Mouse (Mus musculus): Measurements from ENCODE around the gene Slc35f4. TPM values are rescaled to one million over a fixed set of nuclear protein-coding genes. Genes with fewer than 3 reads are reported as not detected.
"Not testable (repeated sequence)": the region's sequence is repeated elsewhere in the genome, so short reads cannot be mapped to it uniquely, and the experiment has no call there.

The Slc35f4 gene
- polyA plus RNA-seq, 1 experiment from 2014 or later, result 2.5 TPM

DNA sequence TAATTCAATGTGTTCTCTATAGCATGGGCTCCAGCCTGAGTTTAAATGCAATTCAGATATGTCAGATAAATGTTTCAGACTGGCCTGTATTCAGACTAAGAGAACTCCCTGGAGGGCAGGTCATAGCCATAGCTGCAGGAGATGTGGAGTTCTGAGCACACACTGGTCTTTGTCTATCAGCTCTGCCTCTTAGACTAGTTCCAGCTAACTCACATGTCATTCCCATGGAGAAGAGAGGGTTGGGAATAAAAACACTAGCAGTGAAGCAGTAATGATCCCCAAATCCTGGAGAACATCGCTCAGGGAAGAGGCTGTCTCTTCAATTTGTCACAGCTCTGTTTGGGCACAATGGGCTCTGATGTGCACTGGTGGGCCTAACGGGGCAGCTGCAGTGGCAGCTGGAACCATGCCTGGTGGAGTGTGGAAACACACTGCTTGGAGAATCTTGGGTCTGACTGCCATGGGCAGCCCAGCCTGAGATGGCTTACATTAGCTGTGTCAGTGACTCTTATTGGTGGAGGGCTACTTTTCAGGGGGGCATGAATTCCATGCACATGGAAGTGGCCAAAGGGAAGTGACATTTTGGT is 223.5 kb downstream of the Slc35f4 start:
- H3K27ac ChIP-seq, result no peak overlapping the region
- WGBS, result 68% methylated on average over 2 of the region's 2 CpGs
- H3K9me3 ChIP-seq, result no peaks in the 10 kb centered on the region
- H3K4me3 ChIP-seq, result no peak overlapping the region
- H3K4me2 ChIP-seq (replicated peaks), result no peak overlapping the region
- no peaks in the 10 kb centered on the region for H3K27me3 ChIP-seq (replicated peaks)
- H3K9ac ChIP-seq, result no peak overlapping the region
- H3K4me1 ChIP-seq, result no peaks in the 10 kb centered on the region
- no peaks in the 10 kb centered on the region for H3K36me3 ChIP-seq
- ATAC-seq (ENCODE audit: low FRiP score, low read depth), result no peak

- Histone ChIP-seq H3K36me3 (no peaks in the 10 kb centered on the region), H3K9me3 (no peaks in the 10 kb centered on the region), H3K9ac (no peak overlapping the region), H3K27ac (no peak overlapping the region), H3K4me2 (replicated peaks) (no peak overlapping the region), H3K27me3 (replicated peaks) (no peaks in the 10 kb centered on the region), H3K4me1 (no peaks in the 10 kb centered on the region), H3K4me3 (no peak overlapping the region)
- 45% methylated on average over 8 of the region's 8 CpGs for WGBS
- no peak for ATAC-seq (ENCODE audit: low FRiP score, low read depth)
Measured at GRCm38 (mm10) chr14:49300981-49301619, 224.7 kb downstream of the Slc35f4 start.

- WGBS, result 72% methylated on average over 8 of the region's 8 CpGs
- no peaks in the 10 kb centered on the region for H3K4me1 ChIP-seq
- H3K4me3 ChIP-seq, result no peak overlapping the region
- no peak overlapping the region for H3K27ac ChIP-seq
- no peak for ATAC-seq (ENCODE audit: low FRiP score, low read depth)
- H3K9me3 ChIP-seq, result no peaks in the 10 kb centered on the region
- H3K4me2 ChIP-seq (replicated peaks), result no peak overlapping the region
- no peaks in the 10 kb centered on the region for H3K36me3 ChIP-seq
- H3K27me3 ChIP-seq (replicated peaks), result no peaks in the 10 kb centered on the region
- no peak overlapping the region for H3K9ac ChIP-seq
Measured at GRCm38 (mm10) chr14:49300326-49300725, 225.5 kb downstream of the Slc35f4 start.

- no peaks in the 10 kb centered on the region for H3K36me3 ChIP-seq
Measured at GRCm38 (mm10) chr14:49293802-49294449, 231.9 kb downstream of the Slc35f4 start.

GRCm38 (mm10) chr14:49290029-49290745 is 235.7 kb downstream of the Slc35f4 start:
- H3K9me3 ChIP-seq, result no peaks in the 10 kb centered on the region
- peaks cover 6% of the 10 kb centered on the region; the same call in 1 of the 2 replicates for H3K4me1 ChIP-seq
- no peak overlapping the region for H3K27ac ChIP-seq
- WGBS, result 90% methylated on average over 3 of the region's 3 CpGs
- H3K9ac ChIP-seq, result no peak overlapping the region
- H3K36me3 ChIP-seq, result no peaks in the 10 kb centered on the region
- H3K27me3 ChIP-seq (replicated peaks), result no peaks in the 10 kb centered on the region
- ATAC-seq (ENCODE audit: low FRiP score, low read depth), result no peak
- no peak overlapping the region for H3K4me3 ChIP-seq
- H3K4me2 ChIP-seq (replicated peaks), result no peak overlapping the region

More at GRCm38 (mm10) chr14:49293802-49294449, 231.9 kb downstream of the Slc35f4 start:
- peak; percentile 77 for ATAC-seq (ENCODE audit: low FRiP score, low read depth)
- no peaks in the 10 kb centered on the region for H3K9me3 ChIP-seq
- H3K27ac ChIP-seq, result no peak overlapping the region
- no peak overlapping the region for H3K4me3 ChIP-seq
- H3K9ac ChIP-seq, result no peak overlapping the region
- WGBS, result 20% methylated on average over 4 of the region's 4 CpGs
- H3K27me3 ChIP-seq (replicated peaks), result no peaks in the 10 kb centered on the region
- no peak overlapping the region for H3K4me2 ChIP-seq (replicated peaks)
- peaks cover 6% of the 10 kb centered on the region; the same call in 1 of the 2 replicates for H3K4me1 ChIP-seq

DNA sequence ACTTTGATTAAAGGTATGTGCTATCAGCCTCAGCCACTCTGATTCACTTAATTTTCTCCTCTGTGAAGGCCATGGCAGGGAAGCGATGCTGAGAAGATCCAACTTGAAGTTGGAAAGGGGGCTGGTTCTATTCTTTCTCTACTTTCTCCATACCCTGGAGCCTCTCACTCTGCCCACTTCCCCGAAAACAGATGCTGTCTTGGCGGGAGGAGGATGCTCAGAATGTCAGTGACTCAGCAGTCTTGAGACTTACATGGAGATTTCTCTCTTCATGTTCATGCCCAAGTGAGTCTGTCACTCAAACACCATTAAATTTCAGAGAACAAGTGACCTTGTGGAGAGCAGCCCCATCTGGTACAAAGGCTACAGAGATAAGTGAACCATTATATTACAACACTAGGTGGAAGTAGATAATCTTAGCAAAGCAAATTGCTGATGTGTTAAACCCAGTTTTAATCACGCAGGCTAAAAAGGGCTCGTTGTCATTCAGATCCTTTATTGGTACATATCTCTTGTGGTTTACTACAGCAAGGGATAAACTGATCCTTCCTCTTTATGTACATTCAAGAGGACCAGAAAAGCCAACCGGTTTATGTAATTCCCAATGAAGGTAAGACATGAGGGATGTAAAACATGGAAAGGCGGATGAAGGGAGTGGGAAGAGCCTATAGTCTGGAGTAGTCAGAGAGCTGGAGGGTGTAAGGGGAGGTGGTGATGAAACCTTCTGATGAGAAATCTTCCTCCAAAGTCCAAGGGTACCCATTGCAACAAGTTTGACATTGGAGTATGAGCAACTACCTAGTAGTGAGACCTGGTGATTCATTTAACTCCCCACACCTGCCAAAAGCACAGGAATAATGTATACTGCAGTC is 241.8 kb downstream of the Slc35f4 start:
- Histone ChIP-seq H3K9me3 (no peaks in the 10 kb centered on the region), H3K27me3 (replicated peaks) (no peaks in the 10 kb centered on the region)
- WGBS, result 91% methylated on average over 7 of the region's 7 CpGs

GRCm38 (mm10) chr14:49278880-49279279 is 247.0 kb downstream of the Slc35f4 start:
- no peaks in the 10 kb centered on the region for H3K27me3 ChIP-seq (replicated peaks)
- no peak overlapping the region for H3K9ac ChIP-seq
- no peaks in the 10 kb centered on the region for H3K36me3 ChIP-seq
- no peak overlapping the region for H3K4me3 ChIP-seq
- no peak overlapping the region for H3K27ac ChIP-seq
- H3K4me1 ChIP-seq, result no peaks in the 10 kb centered on the region
- 83% methylated on average over 6 of the region's 6 CpGs for WGBS
- no peaks in the 10 kb centered on the region for H3K9me3 ChIP-seq
- H3K4me2 ChIP-seq (replicated peaks), result no peak overlapping the region
- no peak for ATAC-seq (ENCODE audit: low FRiP score, low read depth)

More for the DNA sequence above, 241.8 kb downstream of the Slc35f4 start:
- Histone ChIP-seq H3K36me3 (no peaks in the 10 kb centered on the region), H3K27ac (no peak overlapping the region), H3K9ac (no peak overlapping the region), H3K4me1 (no peaks in the 10 kb centered on the region), H3K4me3 (no peak overlapping the region), H3K4me2 (replicated peaks) (no peak overlapping the region)
- no peak for ATAC-seq (ENCODE audit: low FRiP score, low read depth)

- 89% methylated on average over 9 of the region's 9 CpGs for WGBS
- H3K9ac ChIP-seq; H3K4me1 ChIP-seq; ATAC-seq (ENCODE audit: low FRiP score, low read depth); H3K27ac ChIP-seq; H3K27me3 ChIP-seq (replicated peaks); H3K4me2 ChIP-seq (replicated peaks); H3K9me3 ChIP-seq; H3K36me3 ChIP-seq; H3K4me3 ChIP-seq: not testable (repeated sequence)
Measured at GRCm38 (mm10) chr14:49278479-49278878, 247.4 kb downstream of the Slc35f4 start.

- Histone ChIP-seq H3K9me3 (no peaks in the 10 kb centered on the region), H3K4me3 (no peak overlapping the region), H3K27me3 (replicated peaks) (no peaks in the 10 kb centered on the region), H3K4me1 (no peaks in the 10 kb centered on the region), H3K4me2 (replicated peaks) (no peak overlapping the region), H3K36me3 (no peaks in the 10 kb centered on the region), H3K27ac (no peak overlapping the region), H3K9ac (no peak overlapping the region)
- no peak for ATAC-seq (ENCODE audit: low FRiP score, low read depth)
- 70% methylated on average over 3 of the region's 3 CpGs for WGBS
Measured at GRCm38 (mm10) chr14:49277642-49278041, 248.2 kb downstream of the Slc35f4 start.

DNA sequence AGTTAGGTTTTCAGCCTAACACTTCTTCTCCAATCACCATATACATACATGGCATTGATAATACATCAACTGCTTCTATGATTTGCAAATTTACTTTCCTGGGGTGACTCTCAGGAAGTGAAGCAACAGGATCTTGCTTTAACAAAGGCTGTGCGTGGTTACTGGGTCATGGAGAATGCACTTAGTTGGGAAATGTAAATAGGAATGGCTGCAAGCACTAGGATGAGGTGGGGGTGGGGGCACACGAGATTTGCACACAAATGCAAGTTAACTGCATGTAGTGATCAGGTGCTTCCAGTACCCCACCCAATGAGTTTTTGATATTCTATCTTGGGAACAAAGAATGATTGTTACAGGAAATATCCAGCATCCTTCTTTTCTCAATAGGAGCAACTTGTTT is 250.5 kb downstream of the Slc35f4 start:
- ATAC-seq (ENCODE audit: low FRiP score, low read depth), result no peak

DNA sequence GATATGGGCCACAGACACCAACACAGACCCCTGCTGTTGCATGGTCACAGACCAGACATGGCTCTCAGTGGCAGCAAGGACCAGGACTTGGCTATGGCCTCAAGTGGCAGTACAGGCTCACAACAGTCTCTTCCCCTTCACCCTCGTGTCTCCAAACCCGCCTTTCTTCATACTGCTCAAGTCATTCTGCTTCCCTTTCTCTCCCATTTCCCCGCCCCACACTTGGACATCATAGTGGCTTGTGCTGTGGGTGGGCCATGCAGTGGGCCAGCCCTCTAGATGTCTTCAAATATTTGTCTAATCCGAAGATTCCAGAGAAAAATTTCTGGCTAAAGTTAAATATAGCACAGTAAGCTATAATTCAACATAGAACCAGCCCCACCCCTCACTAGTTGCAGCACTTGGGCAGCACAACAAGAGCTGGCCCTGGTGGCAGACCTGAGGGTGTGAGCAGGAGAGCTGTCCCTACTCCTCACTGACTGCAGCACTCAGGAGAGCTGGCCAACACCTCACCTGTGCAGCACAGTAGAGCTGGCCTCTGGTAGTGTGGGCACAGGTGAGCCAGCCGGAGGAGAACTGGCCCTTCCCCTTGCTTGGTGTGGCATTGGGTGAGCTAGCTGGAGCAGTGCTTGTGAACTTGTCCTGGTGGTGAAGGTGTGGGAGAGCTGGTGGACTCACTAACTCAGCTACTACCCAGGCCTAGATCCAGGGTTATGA is 260.4 kb downstream of the Slc35f4 start:
- no peaks in the 10 kb centered on the region for H3K4me1 ChIP-seq
- H3K36me3 ChIP-seq, result no peaks in the 10 kb centered on the region
- H3K4me3 ChIP-seq, result no peak overlapping the region
- no peaks in the 10 kb centered on the region for H3K9me3 ChIP-seq
- no peak overlapping the region for H3K4me2 ChIP-seq (replicated peaks)
- 78% methylated on average over 5 of the region's 5 CpGs for WGBS
- H3K27me3 ChIP-seq (replicated peaks), result no peaks in the 10 kb centered on the region
- ATAC-seq (ENCODE audit: low FRiP score, low read depth), result no peak
- no peak overlapping the region for H3K9ac ChIP-seq
- no peak overlapping the region for H3K27ac ChIP-seq

More for the DNA sequence above, 250.5 kb downstream of the Slc35f4 start:
- H3K4me1 ChIP-seq, result no peaks in the 10 kb centered on the region
- 42% methylated on average over 2 of the region's 2 CpGs for WGBS
- H3K36me3 ChIP-seq, result no peaks in the 10 kb centered on the region
- H3K4me2 ChIP-seq (replicated peaks), result no peak overlapping the region
- H3K4me3 ChIP-seq, result no peak overlapping the region
- no peak overlapping the region for H3K27ac ChIP-seq
- no peaks in the 10 kb centered on the region for H3K9me3 ChIP-seq
- H3K9ac ChIP-seq, result no peak overlapping the region
- H3K27me3 ChIP-seq (replicated peaks), result no peaks in the 10 kb centered on the region

Data from neural tube, embryonic 12.5 days (tissue).